ENCODE assay signal across 8 mouse cellular contexts in the genomic region with DNA sequence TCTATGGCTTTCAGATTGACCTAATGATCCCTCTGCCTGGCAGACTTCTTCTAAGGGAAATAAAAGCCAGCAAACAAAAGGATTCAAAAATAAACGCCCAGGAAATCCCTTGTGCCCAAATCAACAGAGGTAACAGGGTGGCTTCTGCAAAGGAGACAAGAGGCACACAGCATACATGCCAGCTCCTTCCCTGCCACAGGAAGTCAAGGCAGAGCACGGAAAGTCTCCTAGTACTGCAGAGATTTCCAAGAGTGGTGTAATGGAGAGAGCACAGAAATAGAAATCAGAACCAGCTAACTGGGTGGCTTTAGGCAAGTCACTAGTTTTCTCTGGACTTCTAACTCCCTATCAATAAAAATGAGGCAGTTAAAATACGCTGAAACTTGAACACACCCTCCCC. TPM values are rescaled to one million over a fixed set of nuclear protein-coding genes. Genes with fewer than 3 reads are reported as not detected.
A peak's percentile ranks its signal among the peaks of the same experiment; 100 is the strongest.
DNase-seq lines count a peak whose midpoint lies in the region; ATAC-seq and TF ChIP-seq lines count a peak whose summit lies in the region.

No protein-coding gene starts in this region.

- no peak overlapping the region for H3K4me3 ChIP-seq in liver, adult 2 months (ENCODE audit: insufficient read depth, low read depth, low read length)
- H3K4me3 ChIP-seq in forebrain, embryonic 10.5 days, result peak overlapping the region; percentile 74
- peak overlapping the region; percentile 93 for H3K4me3 ChIP-seq in limb, embryonic 11.5 days (ENCODE audit: low read depth, low read length)
- H3K4me3 ChIP-seq in neural tube, embryonic 15.5 days (replicated peaks), result peak overlapping the region; percentile 92

- no peaks in the 10 kb centered on the region for H3K27me3 ChIP-seq in liver, adult 2 months (ENCODE audit: control insufficient read depth, insufficient read depth, low read length)
- no peaks in the 10 kb centered on the region for H3K27me3 ChIP-seq in forebrain, embryonic 10.5 days (ENCODE audit: poor library complexity, severe bottlenecking)
- no peaks in the 10 kb centered on the region for H3K27me3 ChIP-seq in limb, embryonic 11.5 days (ENCODE audit: control insufficient read depth, insufficient read depth, low read length)
- H3K27me3 ChIP-seq in neural tube, embryonic 15.5 days (replicated peaks), result no peaks in the 10 kb centered on the region

- no peak for ATAC-seq in limb, embryonic 11.5 days (ENCODE audit: insufficient number of reproducible peaks, low FRiP score, low TSS enrichment, low read depth)
- ATAC-seq in neural tube, embryonic 15.5 days (ENCODE audit: low FRiP score), result no peak

- peak overlapping the region; percentile 52 for H3K4me2 ChIP-seq in limb, embryonic 11.5 days (ENCODE audit: low read depth, severe bottlenecking)
- peak overlapping the region; percentile 72 for H3K4me2 ChIP-seq in neural tube, embryonic 15.5 days

- peaks cover 34% of the 10 kb centered on the region; the same call in 1 of the 2 replicates for H3K79me2 ChIP-seq in liver, adult 2 months (ENCODE audit: control insufficient read depth, insufficient read depth, low read length)

- no peak for TF ChIP-seq CTCF in liver, adult 2 months (IDR thresholded peaks at IDR 0.05; ENCODE audit: low read depth, low read length)

- no peaks in the 10 kb centered on the region for H3K36me3 ChIP-seq in liver, adult 2 months (ENCODE audit: control insufficient read depth, insufficient read depth, low read length)
- H3K36me3 ChIP-seq in forebrain, embryonic 10.5 days (replicated peaks), result peaks cover 14% of the 10 kb centered on the region
- H3K36me3 ChIP-seq in limb, embryonic 11.5 days (ENCODE audit: control insufficient read depth, insufficient read depth, low read length), result no peaks in the 10 kb centered on the region
- no peaks in the 10 kb centered on the region for H3K36me3 ChIP-seq in neural tube, embryonic 15.5 days

- peak; percentile 57 for DNase-seq in liver, adult 2 months (ENCODE audit: extremely low read depth, low read depth, low spot score)
- DNase-seq in liver, result no peak
- no peak for DNase-seq in forebrain, embryonic 10.5 days (ENCODE audit: extremely low spot score, low spot score)
- no peak for DNase-seq in limb, embryonic 11.5 days (ENCODE audit: low spot score)
- DNase-seq in testis, postnatal 10 days (ENCODE audit: low spot score), result no peak
- DNase-seq in gastrocnemius, postnatal 25 days, result no peak
- DNase-seq in urinary bladder, postnatal 10 days (ENCODE audit: low spot score), result no peak

- no peak for TF ChIP-seq POLR2A in liver, adult 2 months (IDR thresholded peaks at IDR 0.05; ENCODE audit: extremely low read depth, insufficient read depth, low read length)

- no peak overlapping the region for H3K27ac ChIP-seq in liver, adult 2 months (replicated peaks; ENCODE audit: insufficient read depth, low read depth, low read length)
- H3K27ac ChIP-seq in forebrain, embryonic 10.5 days, result peak overlapping the region; percentile 94
- peak overlapping the region; percentile 1; the same call in 1 of the 2 replicates for H3K27ac ChIP-seq in limb, embryonic 11.5 days (replicated peaks; ENCODE audit: low read depth, low read length)
- H3K27ac ChIP-seq in neural tube, embryonic 15.5 days (replicated peaks), result peak overlapping the region; percentile 99; the same call in 1 of the 2 replicates

- no peaks in the 10 kb centered on the region for H3K9me3 ChIP-seq in forebrain, embryonic 10.5 days
- no peaks in the 10 kb centered on the region for H3K9me3 ChIP-seq in limb, embryonic 11.5 days (ENCODE audit: control insufficient read depth, low read length)
- H3K9me3 ChIP-seq in neural tube, embryonic 15.5 days (replicated peaks), result no peaks in the 10 kb centered on the region

- peaks cover 19% of the 10 kb centered on the region for H3K4me1 ChIP-seq in liver, adult 2 months (ENCODE audit: control insufficient read depth, insufficient read depth, low read length)
- peaks cover 64% of the 10 kb centered on the region for H3K4me1 ChIP-seq in forebrain, embryonic 10.5 days
- peaks cover 42% of the 10 kb centered on the region for H3K4me1 ChIP-seq in limb, embryonic 11.5 days (ENCODE audit: control insufficient read depth, insufficient read depth, low read length)
- H3K4me1 ChIP-seq in neural tube, embryonic 15.5 days, result peaks cover 42% of the 10 kb centered on the region

- WGBS in liver, adult 2 months, result 9% methylated on average over 3 of the region's 3 CpGs
- 18% methylated on average over 3 of the region's 3 CpGs for WGBS in forebrain, embryonic 10.5 days
- 6% methylated on average over 3 of the region's 3 CpGs for WGBS in limb, embryonic 11.5 days
- WGBS in neural tube, embryonic 15.5 days, result 5% methylated on average over 3 of the region's 3 CpGs

- H3K9ac ChIP-seq in liver, adult 2 months (ENCODE audit: low read depth, low read length), result no peak overlapping the region
- peak overlapping the region; percentile 98 for H3K9ac ChIP-seq in limb, embryonic 11.5 days (ENCODE audit: low read length)
- peak overlapping the region; percentile 95 for H3K9ac ChIP-seq in neural tube, embryonic 15.5 days (replicated peaks)

RNA-seq across cellular contexts. Expression of gene Rbfox2, which starts 1.8 kb away (rescaled TPM):
- total RNA-seq in liver, adult 2 months (2014; rRNA removed), result 17.4 and 21.6 TPM in 2 replicates
- 18.2 and 21.5 TPM in 2 replicates for polyA plus RNA-seq in liver, adult 2 months (2012; rRNA removed)
- 35.8 and 39.0 TPM in 2 replicates for polyA plus RNA-seq in forebrain, embryonic 10.5 days (2016; fragmentation: Nextera tagmentation; extraction: Ambion mirVana)
- polyA plus RNA-seq in limb, embryonic 11.5 days (2014; fragmentation: Nextera tagmentation; extraction: Ambion mirVana), result 71.5 and 74.2 TPM in 2 replicates
- polyA plus RNA-seq in neural tube, embryonic 15.5 days (2015; fragmentation: Nextera tagmentation; extraction: Ambion mirVana), result 103 and 120 TPM in 2 replicates
- total RNA-seq in gastrocnemius, postnatal 25 days (2021), result 10 to 100 TPM; 63.8 to 81.0 TPM
